Mouse (Mus musculus): Measurements from ENCODE around the gene Lzic. TPM values are rescaled to one million over a fixed set of nuclear protein-coding genes. Genes with fewer than 3 reads are reported as not detected.
"Not testable (repeated sequence)": the region's sequence is repeated elsewhere in the genome, so short reads cannot be mapped to it uniquely, and the experiment has no call there.

The Lzic gene
- total and polyA plus RNA-seq, 2 experiments from 2014 or later = 39.3 to 44.3 TPM

- Histone ChIP-seq H3K36me3 (ENCODE audit: insufficient read depth, low read length) (no peaks in the 10 kb centered on the region), H3K4me3 (ENCODE audit: low read depth, low read length) (peak overlapping the region; percentile 33; the same call in 1 of the 2 replicates), H3K9me3 (ENCODE audit: low read length) (no peaks in the 10 kb centered on the region), H3K9ac (replicated peaks; ENCODE audit: low read length, poor library complexity, severe bottlenecking) (0 out of 2 replicates have a peak overlapping the region, but pooled peaks have one; percentile 65), H3K27ac (ENCODE audit: low read depth, low read length) (peak overlapping the region; percentile 89), H3K4me1 (ENCODE audit: insufficient read depth, low read length) (no peaks in the 10 kb centered on the region), H3K4me2 (ENCODE audit: low read depth, low read length, poor library complexity, severe bottlenecking) (peak overlapping the region; percentile 54), H3K27me3 (ENCODE audit: insufficient read depth, low read length) (no peaks in the 10 kb centered on the region)
- ATAC-seq (ENCODE audit: low FRiP score) (peak; percentile 75), DNase-seq (ENCODE audit: low spot score) (peak; percentile 75)
- no peak for TF ChIP-seq CTCF (IDR thresholded peaks at IDR 0.05)
- WGBS = 2% methylated on average over 11 of the region's 11 CpGs
Measured at GRCm38 (mm10) chr4:149445868-149446267, 39.2 kb upstream of the Lzic start.

- ATAC-seq (ENCODE audit: low FRiP score) = no peak
- no peak for DNase-seq (ENCODE audit: low spot score)
- WGBS = 32% methylated on average over 1 of the region's 1 CpGs
- Histone ChIP-seq H3K4me2 (ENCODE audit: low read depth, low read length, poor library complexity, severe bottlenecking) (peak overlapping the region; percentile 54; the same call in 1 of the 2 replicates), H3K27me3 (ENCODE audit: insufficient read depth, low read length) (no peaks in the 10 kb centered on the region), H3K4me3 (ENCODE audit: low read depth, low read length) (no peak overlapping the region), H3K4me1 (ENCODE audit: insufficient read depth, low read length) (no peaks in the 10 kb centered on the region), H3K36me3 (ENCODE audit: insufficient read depth, low read length) (no peaks in the 10 kb centered on the region), H3K27ac (ENCODE audit: low read depth, low read length) (peak overlapping the region; percentile 89), H3K9me3 (ENCODE audit: low read length) (no peaks in the 10 kb centered on the region), H3K9ac (replicated peaks; ENCODE audit: low read length, poor library complexity, severe bottlenecking) (no peak overlapping the region)
- no peak for TF ChIP-seq CTCF (IDR thresholded peaks at IDR 0.05)
Measured at GRCm38 (mm10) chr4:149446309-149446708, 38.7 kb upstream of the Lzic start.

- DNase-seq (ENCODE audit: low spot score) (no peak), ATAC-seq (ENCODE audit: low FRiP score) (no peak)
- H3K27me3 ChIP-seq (ENCODE audit: insufficient read depth, low read length) = no peaks in the 10 kb centered on the region
- H3K9ac ChIP-seq (replicated peaks; ENCODE audit: low read length, poor library complexity, severe bottlenecking) = no peak overlapping the region
- no peak overlapping the region for H3K27ac ChIP-seq (ENCODE audit: low read depth, low read length)
- H3K4me1 ChIP-seq (ENCODE audit: insufficient read depth, low read length) = no peaks in the 10 kb centered on the region
- 90% methylated on average over 3 of the region's 3 CpGs for WGBS
- H3K36me3 ChIP-seq (ENCODE audit: insufficient read depth, low read length) = no peaks in the 10 kb centered on the region
- no peak for TF ChIP-seq CTCF (IDR thresholded peaks at IDR 0.05)
- no peak overlapping the region for H3K4me2 ChIP-seq (ENCODE audit: low read depth, low read length, poor library complexity, severe bottlenecking)
- H3K4me3 ChIP-seq (ENCODE audit: low read depth, low read length) = no peak overlapping the region
- no peaks in the 10 kb centered on the region for H3K9me3 ChIP-seq (ENCODE audit: low read length)
Measured at GRCm38 (mm10) chr4:149450636-149451035, 34.4 kb upstream of the Lzic start.

- Histone ChIP-seq H3K9ac (replicated peaks; ENCODE audit: low read length, poor library complexity, severe bottlenecking) (no peak overlapping the region), H3K4me1 (ENCODE audit: insufficient read depth, low read length) (no peaks in the 10 kb centered on the region), H3K4me3 (ENCODE audit: low read depth, low read length) (no peak overlapping the region), H3K9me3 (ENCODE audit: low read length) (no peaks in the 10 kb centered on the region), H3K27me3 (ENCODE audit: insufficient read depth, low read length) (no peaks in the 10 kb centered on the region), H3K4me2 (ENCODE audit: low read depth, low read length, poor library complexity, severe bottlenecking) (no peak overlapping the region), H3K27ac (ENCODE audit: low read depth, low read length) (no peak overlapping the region), H3K36me3 (ENCODE audit: insufficient read depth, low read length) (no peaks in the 10 kb centered on the region)
- no peak for ATAC-seq (ENCODE audit: low FRiP score)
- TF ChIP-seq CTCF (IDR thresholded peaks at IDR 0.05) = peak; percentile 60
- WGBS = 92% methylated on average over 4 of the region's 4 CpGs
- DNase-seq (ENCODE audit: low spot score) = peak; percentile 19
Measured at GRCm38 (mm10) chr4:149453656-149454055, 31.4 kb upstream of the Lzic start.

DNA sequence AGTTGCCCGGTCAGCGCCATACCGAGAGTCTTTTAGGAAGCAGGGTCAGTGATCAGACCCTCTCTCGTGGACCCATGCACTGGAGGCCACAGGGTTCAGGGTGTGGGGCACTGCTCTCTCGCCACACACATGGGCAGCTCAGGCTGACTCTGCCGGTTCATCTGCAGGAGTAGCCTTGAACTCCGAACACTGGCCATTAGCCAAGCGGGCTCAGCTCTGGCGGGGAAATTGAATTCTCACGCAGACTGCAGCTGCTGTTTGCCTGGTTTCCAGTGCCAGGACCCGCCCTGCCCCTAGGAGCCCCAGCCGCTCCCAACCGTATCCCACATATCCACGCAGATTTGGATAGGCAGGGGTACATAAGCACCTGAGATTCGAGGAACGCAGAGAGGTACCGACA is 30.8 kb upstream of the Lzic start:
- Histone ChIP-seq H3K9me3 (ENCODE audit: low read length) (no peaks in the 10 kb centered on the region), H3K27me3 (ENCODE audit: insufficient read depth, low read length) (no peaks in the 10 kb centered on the region), H3K27ac (ENCODE audit: low read depth, low read length) (no peak overlapping the region), H3K36me3 (ENCODE audit: insufficient read depth, low read length) (no peaks in the 10 kb centered on the region), H3K9ac (replicated peaks; ENCODE audit: low read length, poor library complexity, severe bottlenecking) (no peak overlapping the region), H3K4me2 (ENCODE audit: low read depth, low read length, poor library complexity, severe bottlenecking) (no peak overlapping the region), H3K4me1 (ENCODE audit: insufficient read depth, low read length) (no peaks in the 10 kb centered on the region), H3K4me3 (ENCODE audit: low read depth, low read length) (no peak overlapping the region)
- DNase-seq (ENCODE audit: low spot score) (no peak), ATAC-seq (ENCODE audit: low FRiP score) (no peak)
- 87% methylated on average over 17 of the region's 17 CpGs for WGBS
- no peak for TF ChIP-seq CTCF (IDR thresholded peaks at IDR 0.05)

DNA sequence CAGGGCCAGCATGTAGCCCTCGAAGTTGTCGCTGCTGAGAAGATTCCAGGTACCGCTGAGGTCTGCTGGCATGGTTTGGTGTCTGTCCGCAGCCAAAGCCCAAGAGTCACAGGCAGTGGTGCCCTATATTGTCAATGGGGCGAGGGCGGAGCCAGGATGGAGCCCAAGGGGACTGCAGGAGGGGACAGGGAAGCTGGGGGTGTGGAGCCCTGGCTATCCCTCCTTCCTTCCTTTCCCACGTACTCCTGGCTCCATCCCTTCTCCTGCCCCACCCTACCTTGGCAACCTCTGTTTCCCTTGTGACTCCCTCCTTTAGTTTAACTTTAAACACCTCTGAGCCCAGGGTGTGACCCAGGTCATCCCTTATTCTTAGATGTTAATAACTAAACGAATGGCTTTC is 30.1 kb upstream of the Lzic start, which contains the start of gene Rbp7:
TSS of gene Rbp7 (minus strand) at position 100 of the 400 bp plus-strand sequence.
- no peaks in the 10 kb centered on the region for H3K4me1 ChIP-seq (ENCODE audit: insufficient read depth, low read length)
- no peaks in the 10 kb centered on the region for H3K36me3 ChIP-seq (ENCODE audit: insufficient read depth, low read length)
- no peak within 1 kb of the TSS for H3K4me2 ChIP-seq (ENCODE audit: low read depth, low read length, poor library complexity, severe bottlenecking)
- WGBS = 56% methylated on average over 8 of the region's 8 CpGs
- no peak for ATAC-seq (ENCODE audit: low FRiP score)
- H3K9me3 ChIP-seq (ENCODE audit: low read length) = no peaks in the 10 kb centered on the region
- no peak for DNase-seq (ENCODE audit: low spot score)
- H3K27me3 ChIP-seq (ENCODE audit: insufficient read depth, low read length) = no peaks in the 10 kb centered on the region
- TF ChIP-seq CTCF (IDR thresholded peaks at IDR 0.05) = 0 out of 2 replicates have a peak, but pooled peaks have one; percentile 7
- no peak within 1 kb of the TSS for H3K27ac ChIP-seq (ENCODE audit: low read depth, low read length)
- no peak within 1 kb of the TSS for H3K9ac ChIP-seq (replicated peaks; ENCODE audit: low read length, poor library complexity, severe bottlenecking)
- no peak within 1 kb of the TSS for H3K4me3 ChIP-seq (ENCODE audit: low read depth, low read length)

GRCm38 (mm10) chr4:149457163-149457562 is 27.9 kb upstream of the Lzic start:
- H3K27ac ChIP-seq (ENCODE audit: low read depth, low read length); H3K36me3 ChIP-seq (ENCODE audit: insufficient read depth, low read length); DNase-seq (ENCODE audit: low spot score); H3K9me3 ChIP-seq (ENCODE audit: low read length); ATAC-seq (ENCODE audit: low FRiP score); H3K4me1 ChIP-seq (ENCODE audit: insufficient read depth, low read length); H3K4me2 ChIP-seq (ENCODE audit: low read depth, low read length, poor library complexity, severe bottlenecking); H3K9ac ChIP-seq (replicated peaks; ENCODE audit: low read length, poor library complexity, severe bottlenecking); H3K27me3 ChIP-seq (ENCODE audit: insufficient read depth, low read length); H3K4me3 ChIP-seq (ENCODE audit: low read depth, low read length): not testable (repeated sequence)
- WGBS = 88% methylated on average over 25 of the region's 27 CpGs
